Mouse (Mus musculus): ENCODE results near the gene Dzip1l. TPM values are rescaled to one million over a fixed set of nuclear protein-coding genes. Genes with fewer than 3 reads are reported as not detected.

The Dzip1l gene
- total and polyA plus RNA-seq, 3 experiments = not detected

DNA sequence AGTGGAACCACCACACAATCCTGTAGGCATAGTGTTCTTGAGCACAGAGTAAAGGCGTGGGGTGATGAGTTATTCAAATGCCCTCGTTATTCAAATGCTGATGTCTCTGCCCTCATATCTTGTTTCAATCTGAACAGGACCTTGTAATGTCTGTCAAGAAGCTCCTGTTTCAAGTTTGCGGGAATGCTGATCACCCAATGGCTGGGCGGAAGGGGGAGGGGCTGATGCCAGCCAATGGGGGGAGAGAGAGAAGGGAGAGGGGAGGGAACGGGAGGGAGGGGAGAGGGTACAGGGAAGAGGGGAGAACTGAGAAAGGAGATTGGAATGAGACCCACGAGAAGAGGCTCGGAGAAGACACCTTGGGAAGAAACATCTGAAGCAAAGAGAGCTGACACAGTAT lies 65.7 kb downstream of the Dzip1l start:
- no peak for DNase-seq (ENCODE audit: low read depth, low spot score)
- Histone ChIP-seq H3K4me1 (ENCODE audit: control insufficient read depth in 1 of 2, insufficient read depth in 2 of 2, low read length in 2 of 2) (no peaks in the 10 kb centered on the region), H3K27ac (ENCODE audit: control insufficient read depth, low read depth, low read length) (no peak overlapping the region), H3K4me3 (ENCODE audit: control insufficient read depth in 1 of 2, insufficient read depth in 1 of 2, low read depth in 2 of 2, low read length in 2 of 2) (no peak overlapping the region), H3K79me2 (ENCODE audit: control insufficient read depth, insufficient read depth, low read length, poor library complexity) (no peaks in the 10 kb centered on the region), H3K9ac (ENCODE audit: control insufficient read depth, low read depth, low read length, poor library complexity, severe bottlenecking) (no peak overlapping the region), H3K36me3 (ENCODE audit: control insufficient read depth in 1 of 2, insufficient read depth in 2 of 2, low read length in 2 of 2) (no peaks in the 10 kb centered on the region), H3K9me3 (replicated peaks; ENCODE audit: insufficient read depth, low read length) (no peaks in the 10 kb centered on the region), H3K27me3 (ENCODE audit: control insufficient read depth in 1 of 2, insufficient read depth in 2 of 2, low read length in 2 of 2) (no peaks in the 10 kb centered on the region)
- no peak for TF ChIP-seq TAL1 (IDR thresholded peaks at IDR 0.05; ENCODE audit: low read length)
- TF ChIP-seq POLR2AphosphoS2 (IDR thresholded peaks at IDR 0.05; ENCODE audit: low read length) = no peak
- TF ChIP-seq NELFE (IDR thresholded peaks at IDR 0.05; ENCODE audit: low read depth, low read length) = no peak
- no peak for TF ChIP-seq KAT2A (conservative IDR thresholded peaks at IDR 0.05; ENCODE audit: low read depth, low read length)
- TF ChIP-seq USF1 (IDR thresholded peaks at IDR 0.05; ENCODE audit: low read depth, low read length) = no peak
- TF ChIP-seq MAZ (IDR thresholded peaks at IDR 0.05; ENCODE audit: low read depth, low read length) = no peak
- TF ChIP-seq CHD1 (IDR thresholded peaks at IDR 0.05; ENCODE audit: low read depth, low read length) = no peak
- TF ChIP-seq BHLHE40 (IDR thresholded peaks at IDR 0.05; ENCODE audit: borderline replicate concordance, low read depth, low read length) = no peak
- TF ChIP-seq ETS1 (IDR thresholded peaks at IDR 0.05; ENCODE audit: low read depth, low read length) = no peak
- TF ChIP-seq MAX (IDR thresholded peaks at IDR 0.05; ENCODE audit: low read length) = no peak

DNA sequence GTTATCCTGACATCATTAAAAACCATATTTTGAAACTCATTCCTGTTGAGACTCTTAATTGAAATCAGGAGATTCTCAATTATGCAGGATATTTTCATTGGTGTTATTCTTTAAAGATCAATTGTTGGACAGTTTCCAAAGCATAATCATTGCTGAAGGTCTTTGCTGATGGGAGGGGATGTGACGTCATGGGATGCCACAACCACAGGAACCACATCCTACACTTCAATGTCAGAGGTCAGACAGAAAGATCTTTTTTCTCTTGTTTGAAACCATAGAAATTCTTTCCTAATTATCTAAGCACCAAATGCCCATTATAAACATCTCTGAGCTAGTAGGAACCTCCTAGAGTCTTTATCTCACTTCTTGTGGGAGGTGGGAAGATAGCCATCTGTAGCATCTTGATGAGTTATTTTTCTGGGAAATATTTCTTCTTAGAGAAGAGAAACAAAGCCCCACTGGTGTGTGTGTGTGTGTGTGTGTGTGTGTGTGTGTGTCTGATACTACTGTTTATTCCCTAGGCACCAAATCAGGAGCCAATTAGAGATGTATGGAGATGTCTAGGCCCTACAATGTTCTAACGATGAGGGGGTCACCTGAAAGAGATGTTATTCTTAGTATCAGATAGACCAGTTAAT lies 70.6 kb downstream of the Dzip1l start:
- DNase-seq (ENCODE audit: low read depth, low spot score) = no peak
- Histone ChIP-seq H3K27me3 (ENCODE audit: control insufficient read depth in 1 of 2, insufficient read depth in 2 of 2, low read length in 2 of 2) (no peaks in the 10 kb centered on the region), H3K4me1 (ENCODE audit: control insufficient read depth in 1 of 2, insufficient read depth in 2 of 2, low read length in 2 of 2) (peaks cover 3 to 14% of the 10 kb centered on the region in 2 experiments), H3K27ac (ENCODE audit: control insufficient read depth, low read depth, low read length) (no peak overlapping the region), H3K9me3 (replicated peaks; ENCODE audit: insufficient read depth, low read length) (no peaks in the 10 kb centered on the region), H3K79me2 (ENCODE audit: control insufficient read depth, insufficient read depth, low read length, poor library complexity) (no peaks in the 10 kb centered on the region), H3K9ac (ENCODE audit: control insufficient read depth, low read depth, low read length, poor library complexity, severe bottlenecking) (no peak overlapping the region), H3K4me3 (ENCODE audit: control insufficient read depth in 1 of 2, insufficient read depth in 1 of 2, low read depth in 2 of 2, low read length in 2 of 2) (no peak overlapping the region), H3K36me3 (ENCODE audit: control insufficient read depth in 1 of 2, insufficient read depth in 2 of 2, low read length in 2 of 2) (peaks cover 0 to 11% of the 10 kb centered on the region in 2 experiments; a peak in 2 of 4 replicates)
- TF ChIP-seq MXI1 (IDR thresholded peaks at IDR 0.05; ENCODE audit: low read depth, low read length) (no peak), JUND (IDR thresholded peaks at IDR 0.05; ENCODE audit: low read depth, low read length) (no peak)

DNA sequence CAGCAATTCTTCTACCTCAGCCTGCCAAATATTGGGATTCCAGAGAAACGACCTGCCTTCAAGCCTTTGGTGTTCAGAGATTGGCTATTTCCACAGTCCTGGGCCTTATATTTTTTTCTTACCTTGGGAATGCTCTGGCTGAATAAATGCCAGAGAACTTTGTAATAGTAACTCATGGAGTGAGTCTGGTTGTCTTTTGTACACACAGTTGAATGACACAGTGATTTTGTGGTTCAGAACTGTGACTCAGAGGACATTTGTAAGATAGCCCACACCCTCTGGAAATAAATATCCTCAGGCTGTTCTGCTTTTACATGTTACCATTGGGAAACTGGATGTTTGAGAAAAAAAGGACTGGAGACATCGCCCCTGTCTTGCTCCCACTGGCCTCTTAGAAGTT lies 71.9 kb downstream of the Dzip1l start:
- peak; percentile 11 for DNase-seq (ENCODE audit: low read depth, low spot score)
- Histone ChIP-seq H3K36me3 (ENCODE audit: control insufficient read depth in 1 of 2, insufficient read depth in 2 of 2, low read length in 2 of 2) (peaks cover 0 to 11% of the 10 kb centered on the region in 2 experiments; a peak in 2 of 4 replicates), H3K4me1 (ENCODE audit: control insufficient read depth in 1 of 2, insufficient read depth in 2 of 2, low read length in 2 of 2) (peaks cover 3 to 14% of the 10 kb centered on the region in 2 experiments), H3K4me3 (ENCODE audit: control insufficient read depth in 1 of 2, insufficient read depth in 1 of 2, low read depth in 2 of 2, low read length in 2 of 2) (no peak overlapping the region), H3K27me3 (ENCODE audit: control insufficient read depth in 1 of 2, insufficient read depth in 2 of 2, low read length in 2 of 2) (no peaks in the 10 kb centered on the region), H3K9ac (ENCODE audit: control insufficient read depth, low read depth, low read length, poor library complexity, severe bottlenecking) (no peak overlapping the region), H3K9me3 (replicated peaks; ENCODE audit: insufficient read depth, low read length) (no peaks in the 10 kb centered on the region), H3K27ac (ENCODE audit: control insufficient read depth, low read depth, low read length) (no peak overlapping the region), H3K79me2 (ENCODE audit: control insufficient read depth, insufficient read depth, low read length, poor library complexity) (no peaks in the 10 kb centered on the region)
- TF ChIP-seq CHD1 (IDR thresholded peaks at IDR 0.05; ENCODE audit: low read depth, low read length) = no peak
- TF ChIP-seq POLR2AphosphoS2 (IDR thresholded peaks at IDR 0.05; ENCODE audit: low read length) = no peak
- no peak for TF ChIP-seq MYC (IDR thresholded peaks at IDR 0.05; ENCODE audit: low read depth, low read length)

Data from MEL (cell line).